Mouse (Mus musculus): ENCODE results near the gene Vmn2r115. TPM values are rescaled to one million over a fixed set of nuclear protein-coding genes. Genes with fewer than 3 reads are reported as not detected.

Vmn2r115 gene
- polyA plus RNA-seq (2021; fragmentation: Nextera tagmentation): not detected in 2 replicates
- long read RNA-seq, experiment 1: 0 reads
- long read RNA-seq, experiment 2: 0 reads

GRCm38 (mm10) chr17:23343441-23343840, at the start of gene Vmn2r115:
Vmn2r115 (plus strand) TSS chr17:23343741.

GRCm38 (mm10) chr17:23312437-23312836, 31.1 kb upstream of the Vmn2r115 start, which contains the start of gene Vmn2r114:
Vmn2r114 (minus strand) TSS chr17:23312537.

DNA sequence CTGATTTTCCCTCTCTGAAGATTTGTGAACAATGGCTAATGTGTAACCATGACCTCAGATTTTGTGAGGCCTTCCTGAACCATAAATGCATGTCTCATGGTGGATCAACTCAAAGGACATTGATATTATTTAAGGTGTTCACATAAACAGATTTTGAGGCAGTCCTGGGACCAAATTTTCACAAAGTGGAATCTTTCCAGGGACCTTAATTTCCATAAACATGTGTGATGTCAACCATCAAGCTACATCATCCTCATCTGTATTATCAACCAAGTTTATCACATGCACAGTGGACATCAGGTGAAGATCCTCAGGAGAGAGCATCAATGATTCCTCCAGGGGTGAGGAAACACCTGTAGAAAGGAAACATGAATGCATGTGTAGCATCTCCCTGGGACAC, 40.8 kb downstream of the Vmn2r115 start, which contains the start of gene Vmn2r116:
Vmn2r116 (plus strand) TSS at position 301 of the 400 bp plus-strand sequence.

Other genes with a start within 250 kb of the Vmn2r115 start
- gene Zfp40, start 150.5 kb upstream of the Vmn2r115 start, polyA plus RNA-seq (2021; fragmentation: Nextera tagmentation): 5.1 and 5.2 TPM in 2 replicates
- gene Vmn2r114, start 31.2 kb upstream of the Vmn2r115 start, polyA plus RNA-seq (2021; fragmentation: Nextera tagmentation): not detected in 2 replicates
- not detected in 2 replicates for gene Vmn2r116, start 40.9 kb downstream of the Vmn2r115 start, polyA plus RNA-seq (2021; fragmentation: Nextera tagmentation)
- not detected in 2 replicates for gene Vmn2r117, start 136.0 kb downstream of the Vmn2r115 start, polyA plus RNA-seq (2021; fragmentation: Nextera tagmentation)
- gene Zfp213, start 220.5 kb downstream of the Vmn2r115 start, polyA plus RNA-seq (2021; fragmentation: Nextera tagmentation): 7.5 and 9.3 TPM in 2 replicates